8 mouse cellular contexts compared by ENCODE assay signal in the genomic region with DNA sequence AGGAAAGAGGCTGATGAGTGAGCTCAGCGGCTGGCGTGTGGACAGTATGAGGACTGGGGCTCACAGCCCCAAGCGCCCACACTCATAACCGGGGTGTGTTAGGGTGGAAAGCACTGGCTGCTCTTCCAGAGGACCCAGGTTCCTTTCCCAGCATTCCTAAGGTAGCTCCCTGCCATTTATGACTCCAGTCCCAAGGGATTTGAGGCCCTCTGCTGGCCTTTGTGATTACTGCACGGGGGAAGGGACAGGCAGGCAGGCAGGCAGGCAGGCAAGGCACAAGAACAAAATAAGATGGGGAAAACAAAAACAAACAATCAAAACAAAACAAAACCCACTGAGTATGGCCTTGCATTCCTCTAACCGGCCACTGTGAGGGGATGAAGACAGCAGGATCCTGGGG.
A peak's percentile ranks its signal among the peaks of the same experiment; 100 is the strongest.
DNase-seq lines count a peak whose midpoint lies in the region; ATAC-seq lines count a peak whose summit lies in the region.

No protein-coding gene starts in this region.

- H3K9me3 ChIP-seq in embryonic facial prominence, embryonic 10.5 days: no peaks in the 10 kb centered on the region
- no peaks in the 10 kb centered on the region for H3K9me3 ChIP-seq in hindbrain, embryonic 11.5 days (ENCODE audit: control insufficient read depth, low read length)
- no peaks in the 10 kb centered on the region for H3K9me3 ChIP-seq in limb, embryonic 10.5 days (replicated peaks)

- H3K27me3 ChIP-seq in embryonic facial prominence, embryonic 10.5 days (replicated peaks; ENCODE audit: low read depth, poor library complexity, severe bottlenecking): no peaks in the 10 kb centered on the region
- no peaks in the 10 kb centered on the region for H3K27me3 ChIP-seq in hindbrain, embryonic 11.5 days (ENCODE audit: control insufficient read depth, insufficient read depth, low read length)
- H3K27me3 ChIP-seq in limb, embryonic 10.5 days (ENCODE audit: low read depth, poor library complexity, severe bottlenecking): no peaks in the 10 kb centered on the region

- H3K4me1 ChIP-seq in embryonic facial prominence, embryonic 10.5 days: no peaks in the 10 kb centered on the region
- H3K4me1 ChIP-seq in hindbrain, embryonic 11.5 days (replicated peaks; ENCODE audit: control insufficient read depth, insufficient read depth, low read length): peaks cover 2% of the 10 kb centered on the region; the same call in 1 of the 2 replicates
- peaks cover 20% of the 10 kb centered on the region for H3K4me1 ChIP-seq in limb, embryonic 10.5 days

- DNase-seq in left cerebral cortex, adult 18-20 months (ENCODE audit: low spot score in 2 of 2): peak; percentile 72 to 80
- no peak for DNase-seq in left cerebral cortex, adult 11 months (ENCODE audit: low spot score)
- peak; percentile 53 for DNase-seq in WW6 (ENCODE audit: low read depth, low spot score)
- DNase-seq in embryonic facial prominence, embryonic 10.5 days (ENCODE audit: low spot score): peak; percentile 56
- peak; percentile 75 for DNase-seq in hindbrain, embryonic 11.5 days (ENCODE audit: low spot score)
- DNase-seq in limb, embryonic 10.5 days (ENCODE audit: low spot score): peak; percentile 75
- DNase-seq in right cerebral cortex, adult 18-20 months: peak; percentile 70
- no peak for DNase-seq in urinary bladder, adult 18-20 months (ENCODE audit: low spot score in 2 of 2)

- ATAC-seq in hindbrain, embryonic 11.5 days (ENCODE audit: low FRiP score): no peak

- H3K36me3 ChIP-seq in embryonic facial prominence, embryonic 10.5 days (replicated peaks): peaks cover 56% of the 10 kb centered on the region
- no peaks in the 10 kb centered on the region for H3K36me3 ChIP-seq in hindbrain, embryonic 11.5 days (ENCODE audit: control insufficient read depth, insufficient read depth, low read length)
- peaks cover 45% of the 10 kb centered on the region for H3K36me3 ChIP-seq in limb, embryonic 10.5 days

- no peak overlapping the region for H3K4me2 ChIP-seq in hindbrain, embryonic 11.5 days (replicated peaks; ENCODE audit: low read depth, low read length)

- 70% methylated on average over 6 of the region's 6 CpGs for WGBS in embryonic facial prominence, embryonic 10.5 days
- 74% methylated on average over 6 of the region's 6 CpGs for WGBS in hindbrain, embryonic 11.5 days
- WGBS in limb, embryonic 10.5 days: 71% methylated on average over 6 of the region's 6 CpGs

- no peak overlapping the region for H3K4me3 ChIP-seq in embryonic facial prominence, embryonic 10.5 days
- H3K4me3 ChIP-seq in hindbrain, embryonic 11.5 days (ENCODE audit: low read depth, low read length): no peak overlapping the region
- H3K4me3 ChIP-seq in limb, embryonic 10.5 days: no peak overlapping the region

- no peak overlapping the region for H3K9ac ChIP-seq in hindbrain, embryonic 11.5 days (ENCODE audit: low read depth, low read length)

- H3K27ac ChIP-seq in embryonic facial prominence, embryonic 10.5 days (replicated peaks): no peak overlapping the region; the same call in 1 of the 2 replicates
- H3K27ac ChIP-seq in hindbrain, embryonic 11.5 days (ENCODE audit: low read depth, low read length): no peak overlapping the region
- no peak overlapping the region for H3K27ac ChIP-seq in limb, embryonic 10.5 days

Comparison
In these comparisons a context has a peak if more than half of its experiments do, and no peak if none do; other contexts are left out.
1. DNase-seq: peak in left cerebral cortex, adult 18-20 months (2 of 2), WW6 (single experiment), embryonic facial prominence, embryonic 10.5 days (single experiment), hindbrain, embryonic 11.5 days (single experiment), limb, embryonic 10.5 days (single experiment) and right cerebral cortex, adult 18-20 months (single experiment); none in left cerebral cortex, adult 11 months (single experiment) and urinary bladder, adult 18-20 months (0 of 2).